Mouse (Mus musculus) mammary gland, adult 2 months (tissue): ENCODE measurements around the gene Gimap8. TPM values are rescaled to one million over a fixed set of nuclear protein-coding genes. Genes with fewer than 3 reads are reported as not detected.

ENCODE experiments used
- polyA plus RNA-seq: library from polyadenylated mRNA; depleted of rRNA; stranded (reverse); fragments of >200 nt; gene quantifications from 2 replicates; pipeline ENCODE4 v1.2.3, GENCODE M21; 2012; ENCODE audit warnings: low replicate concordance; rRNA removed

Gimap8 gene
- 9.5 and 11.9 TPM in 2 replicates for polyA plus RNA-seq

DNA sequence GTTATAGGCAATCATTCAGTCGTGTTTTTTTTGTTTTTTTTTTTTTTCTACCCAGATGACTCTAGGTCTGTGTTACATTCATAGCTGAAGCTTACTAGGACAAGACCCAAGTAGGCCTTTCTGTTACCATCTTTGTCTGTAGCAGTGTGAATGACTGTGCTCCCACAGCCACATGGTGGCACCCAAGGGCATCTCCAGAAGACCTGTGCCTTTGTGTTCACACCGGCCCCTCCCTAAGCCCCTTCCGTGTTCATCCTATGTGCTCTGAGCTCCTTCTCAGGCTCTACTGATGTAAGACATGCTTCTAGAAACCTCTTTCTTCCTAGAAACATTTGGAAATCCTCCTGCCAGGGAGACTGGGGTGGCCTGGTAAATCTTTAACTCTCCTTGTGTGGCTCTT lies at the start of gene Gimap8:
Gimap8 (plus strand) TSS at position 240 of the 400 bp plus-strand sequence.

GRCm38 (mm10) chr6:48601271-48602079 lies 45.6 kb upstream of the Gimap8 start, which contains the start of gene Zfp775:
TSS of gene Zfp775 (plus strand) at chr6:48602063.

DNA sequence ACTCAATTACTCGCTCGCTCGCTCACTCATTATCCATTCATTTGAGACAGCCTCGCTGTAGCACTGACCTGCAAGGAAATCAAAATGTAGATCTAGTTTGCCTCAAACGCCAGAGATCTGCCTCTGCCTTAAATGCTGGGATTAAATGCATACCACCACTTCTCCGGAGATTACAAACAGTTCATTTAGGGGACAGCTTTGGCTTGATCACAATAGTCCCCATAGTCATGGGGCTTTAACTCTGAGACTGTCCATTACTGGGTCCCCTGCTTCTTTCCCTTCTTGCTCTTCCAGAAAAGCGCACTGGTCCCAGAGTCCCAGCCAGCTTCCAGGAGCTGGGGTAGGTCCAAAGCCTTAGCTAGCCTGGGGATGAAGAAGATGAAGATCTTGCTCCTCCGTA lies 20.6 kb upstream of the Gimap8 start, which contains the start of gene AI854703:
AI854703 (plus strand) TSS at position 301 of the 400 bp plus-strand sequence.

GRCm38 (mm10) chr6:48675931-48676859 lies 29.2 kb downstream of the Gimap8 start, which contains the start of gene Gimap9:
TSS of gene Gimap9 (plus strand) at chr6:48676129.

GRCm38 (mm10) chr6:48684319-48684718 lies 37.3 kb downstream of the Gimap8 start, which contains the start of gene Gimap4:
TSS of gene Gimap4 (plus strand) at chr6:48684549.

Other genes with a start within 250 kb of the Gimap8 start
- gene Zfp467, start 201.4 kb upstream of the Gimap8 start, polyA plus RNA-seq, result 59.8 and 77.3 TPM in 2 replicates
- 6.8 and 9.4 TPM in 2 replicates for gene Sspo, start 199.0 kb upstream of the Gimap8 start, polyA plus RNA-seq
- gene Atp6v0e2, start 109.6 kb upstream of the Gimap8 start, polyA plus RNA-seq, result 14.1 and 44.0 TPM in 2 replicates
- 28.4 and 37.2 TPM in 2 replicates for gene Lrrc61, start 92.4 kb upstream of the Gimap8 start, polyA plus RNA-seq
- gene Rarres2, start 74.4 kb upstream of the Gimap8 start, polyA plus RNA-seq, result 141 and 205 TPM in 2 replicates
- not detected in 2 replicates for gene Gm45021, start 57.6 kb upstream of the Gimap8 start, polyA plus RNA-seq
- gene Repin1, start 53.4 kb upstream of the Gimap8 start, polyA plus RNA-seq, result 44.0 and 69.3 TPM in 2 replicates
- gene Gm44965, start 53.3 kb upstream of the Gimap8 start, polyA plus RNA-seq, result not detected in 2 replicates
- 5.5 and 9.2 TPM in 2 replicates for gene Zfp775, start 45.2 kb upstream of the Gimap8 start, polyA plus RNA-seq
- gene AI854703, start 20.5 kb upstream of the Gimap8 start, polyA plus RNA-seq, result 2.3 and 2.6 TPM in 2 replicates
- gene Gimap9, start 28.9 kb downstream of the Gimap8 start, polyA plus RNA-seq, result 4.7 and 7.4 TPM in 2 replicates
- 45.9 and 83.2 TPM in 2 replicates for gene Gimap4, start 37.3 kb downstream of the Gimap8 start, polyA plus RNA-seq
- gene Gimap6, start 61.0 kb downstream of the Gimap8 start, polyA plus RNA-seq, result 23.4 and 35.8 TPM in 2 replicates
- gene Gm28053, start 71.4 kb downstream of the Gimap8 start, polyA plus RNA-seq, result 0.29 TPM in 1 of 2 replicates, not detected in the other
- 2.8 and 3.2 TPM in 2 replicates for gene Gimap7, start 71.4 kb downstream of the Gimap8 start, polyA plus RNA-seq
- gene Gimap1, start 91.8 kb downstream of the Gimap8 start, polyA plus RNA-seq, result 14.8 and 53.3 TPM in 2 replicates
- gene Gimap5, start 99.0 kb downstream of the Gimap8 start, polyA plus RNA-seq, result 27.6 and 43.3 TPM in 2 replicates
- gene Gimap3, start 123.6 kb downstream of the Gimap8 start, polyA plus RNA-seq, result 61.7 and 68.3 TPM in 2 replicates
- gene Tmem176a, start 193.7 kb downstream of the Gimap8 start, polyA plus RNA-seq, result 117 and 142 TPM in 2 replicates
- gene Tmem176b, start 194.3 kb downstream of the Gimap8 start, polyA plus RNA-seq, result 317 and 511 TPM in 2 replicates
- 14.6 and 18.5 TPM in 2 replicates for gene Aoc1, start 225.7 kb downstream of the Gimap8 start, polyA plus RNA-seq